8 mouse cellular contexts compared by ENCODE assay signal in the genomic region with DNA sequence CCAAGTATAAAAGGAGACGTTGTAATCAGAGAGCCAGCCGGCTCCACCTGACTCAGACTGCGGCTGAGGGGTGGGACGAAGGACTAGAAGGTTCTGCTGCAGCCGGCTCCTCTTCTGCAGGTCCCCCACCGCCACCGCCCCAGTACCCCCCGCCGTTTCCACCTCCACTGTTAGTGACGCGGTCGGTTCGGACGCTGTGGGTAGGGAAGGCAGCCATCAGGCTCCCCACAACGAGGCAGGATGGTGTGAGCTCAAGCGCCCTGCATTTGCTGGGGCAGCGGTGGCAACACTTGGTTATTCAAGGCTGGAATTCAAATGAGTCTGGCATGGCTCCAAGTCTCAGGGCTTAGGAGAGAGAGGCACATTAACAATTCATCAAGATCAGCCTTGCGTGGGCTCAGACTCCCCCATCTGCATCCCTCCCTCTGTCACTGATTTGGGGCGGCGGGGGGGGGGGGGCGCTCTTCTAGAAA.
A peak's percentile ranks its signal among the peaks of the same experiment; 100 is the strongest.
DNase-seq lines count a peak whose midpoint lies in the region; ATAC-seq and TF ChIP-seq lines count a peak whose summit lies in the region.

No protein-coding gene starts in this region.

- DNase-seq in gastrocnemius, postnatal 10 days, result peak; percentile 39
- DNase-seq in gastrocnemius, adult 8-10 months (ENCODE audit: low spot score in 2 of 2), result no peak
- DNase-seq in cerebellum, adult 9-10 months, result peak; percentile 70
- peak; percentile 66 to 85 for DNase-seq in frontal cortex, adult 2 months (ENCODE audit: extremely low spot score in 1 of 2, low spot score in 1 of 2)
- DNase-seq in left cerebral cortex, adult 2 months (ENCODE audit: extremely low spot score in 1 of 2, low spot score in 2 of 2), result peak; percentile 56 to 77
- peak; percentile 65 for DNase-seq in lung, postnatal 36 days
- DNase-seq in right cerebral cortex, postnatal 14 days, result peak; percentile 71

- TF ChIP-seq CTCF in left cerebral cortex, adult 2 months (IDR thresholded peaks at IDR 0.05), result no peak

- intact Hi-C loops in left cerebral cortex, adult 2 months (cut with DNase I), result loop anchor here (5.0 kb wide), 1 partner anchor 52 kb away; no protein-coding TSS in a partner anchor

- H3K4me3 ChIP-seq in left cerebral cortex, adult 2 months, result peak overlapping the region; percentile 55

- peak overlapping the region; percentile 78 for H3K27ac ChIP-seq in left cerebral cortex, adult 2 months

- peak; percentile 63 for ATAC-seq in inflammation-experienced regulatory T-cells, adult 6 months

Comparison
In these comparisons a context has a peak if more than half of its experiments do, and no peak if none do; other contexts are left out.
1. DNase-seq: peak in gastrocnemius, postnatal 10 days (single experiment), cerebellum, adult 9-10 months (single experiment), frontal cortex, adult 2 months (2 of 2), left cerebral cortex, adult 2 months (2 of 2), lung, postnatal 36 days (single experiment) and right cerebral cortex, postnatal 14 days (single experiment); none in gastrocnemius, adult 8-10 months (0 of 2).